Mouse (Mus musculus) hindbrain, postnatal 0 days (tissue): Measurements from ENCODE around the gene 9330182L06Rik. TPM values are rescaled to one million over a fixed set of nuclear protein-coding genes. Genes with fewer than 3 reads are reported as not detected.

Source experiments
- ATAC-seq: fragments of 200-750 bp; cut with Nextera tagmentation; 2 replicates; pipeline ENCODE4 v1.8.0; 2017; ENCODE audit warnings: mild to moderate bottlenecking, moderate TSS enrichment, moderate library complexity
- DNase-seq: peaks from one replicate; pipeline ENCODE4 v3.0.0-alpha.2; 2015; ENCODE audit warnings: low spot score
- H3K27ac ChIP-seq: fragments of 300-500 bp; sonication (generic); 2 replicates; pipeline ENCODE4 v1.5.1; 2014; ENCODE audit warnings: mild to moderate bottlenecking
- H3K27me3 ChIP-seq: fragments of 300-500 bp; sonication (generic); 2 replicates; pipeline ENCODE4 v1.6.1; 2014; ENCODE audit warnings: low read length, mixed read lengths; ENCODE audit not compliant: insufficient read depth
- H3K36me3 ChIP-seq: fragments of 300-500 bp; sonication (generic); 2 replicates; pipeline ENCODE4 v1.6.1; 2014; ENCODE audit warnings: low read length, mixed read lengths; ENCODE audit not compliant: insufficient read depth
- H3K4me1 ChIP-seq: fragments of 300-500 bp; sonication (generic); 2 replicates; pipeline ENCODE4 v1.6.1; 2014; ENCODE audit warnings: antibody characterized with exemption, low read length, mixed read lengths; ENCODE audit not compliant: insufficient read depth
- H3K4me2 ChIP-seq: fragments of 300-500 bp; sonication (generic); 2 replicates; pipeline ENCODE4 v1.6.1; 2014; ENCODE audit warnings: low read depth, mild to moderate bottlenecking, low read length, moderate library complexity, mixed read lengths
- H3K4me3 ChIP-seq: fragments of 300-500 bp; sonication (generic); 2 replicates; pipeline ENCODE4 v1.5.1; 2014; ENCODE audit warnings: low read length
- H3K9ac ChIP-seq: fragments of 300-500 bp; sonication (generic); replicated peaks from 2 replicates; pipeline ENCODE4 v1.6.1; 2014; ENCODE audit warnings: mild to moderate bottlenecking, low read length, moderate library complexity, mixed read lengths
- H3K9me3 ChIP-seq: fragments of 300-500 bp; sonication (generic); 2 replicates; pipeline ENCODE4 v1.6.1; 2016; ENCODE audit warnings: low read length, mixed read lengths
- CTCF ChIP-seq: IDR thresholded peaks from 2 replicates; pipeline ENCODE4 v1.5.1; 2016; ENCODE audit warnings: antibody characterized with exemption, control low read depth, low read depth
- WGBS: fragments of 180-500 bp; shearing (Covaris S2); extraction: QIAGEN DNeasy Blood & Tissue Kit; methylation state at CpG from one replicate; pipeline ENCODE4 v1.1.7; 2014; 5-methylcytosine and 5-hydroxymethylcytosine counted together
- polyA plus RNA-seq: library from polyadenylated mRNA; unstranded; fragments of >200 nt; fragmentation: Nextera tagmentation; extraction: Ambion mirVana; gene quantifications from 2 replicates; pipeline ENCODE4 v1.2.1, GENCODE M21; 2015
- total RNA-seq: library from RNA; depleted of rRNA; stranded (reverse); fragments of >200 nt; gene quantifications from 2 replicates; pipeline ENCODE4 v1.2.3, GENCODE M21; 2014

9330182L06Rik gene
- total and polyA plus RNA-seq, 2 experiments from 2014 or later: 25.5 to 35.2 TPM

GRCm38 (mm10) chr5:9358076-9358475 lies 92.2 kb downstream of the 9330182L06Rik start:
- 29% methylated on average over 2 of the region's 2 CpGs for WGBS
- no peak overlapping the region for H3K27ac ChIP-seq
- H3K36me3 ChIP-seq: no peaks in the 10 kb centered on the region
- H3K4me1 ChIP-seq: no peaks in the 10 kb centered on the region
- no peak overlapping the region for H3K9ac ChIP-seq
- peak; percentile 45 for DNase-seq
- TF ChIP-seq CTCF: no peak
- no peak overlapping the region for H3K4me2 ChIP-seq
- peak; percentile 62; the same call in 1 of the 2 replicates for ATAC-seq
- no peaks in the 10 kb centered on the region for H3K9me3 ChIP-seq
- H3K4me3 ChIP-seq: no peak overlapping the region
- no peaks in the 10 kb centered on the region for H3K27me3 ChIP-seq

- Histone ChIP-seq H3K4me1 (no peaks in the 10 kb centered on the region), H3K27ac (no peak overlapping the region), H3K4me2 (no peak overlapping the region), H3K27me3 (no peaks in the 10 kb centered on the region), H3K4me3 (no peak overlapping the region), H3K9ac (no peak overlapping the region), H3K9me3 (no peaks in the 10 kb centered on the region), H3K36me3 (no peaks in the 10 kb centered on the region)
- DNase-seq (no peak), ATAC-seq (no peak)
- WGBS: 80% methylated on average over 7 of the region's 7 CpGs
- no peak for TF ChIP-seq CTCF
These were observed 96.2 kb downstream of the 9330182L06Rik start for GRCm38 (mm10) chr5:9361982-9362661.

GRCm38 (mm10) chr5:9364937-9365336 lies 99.0 kb downstream of the 9330182L06Rik start:
- Histone ChIP-seq H3K36me3 (no peaks in the 10 kb centered on the region), H3K9me3 (no peaks in the 10 kb centered on the region), H3K4me3 (no peak overlapping the region), H3K4me2 (no peak overlapping the region), H3K27me3 (no peaks in the 10 kb centered on the region), H3K4me1 (no peaks in the 10 kb centered on the region), H3K9ac (no peak overlapping the region), H3K27ac (no peak overlapping the region)
- ATAC-seq (peak; percentile 40; the same call in 1 of the 2 replicates), DNase-seq (no peak)
- no peak for TF ChIP-seq CTCF
- 52% methylated on average over 1 of the region's 1 CpGs for WGBS

- TF ChIP-seq CTCF: no peak
- no peak for DNase-seq
These were observed 102.2 kb downstream of the 9330182L06Rik start for GRCm38 (mm10) chr5:9367920-9368692.

GRCm38 (mm10) chr5:9371127-9371526 lies 105.2 kb downstream of the 9330182L06Rik start:
- H3K4me1 ChIP-seq: no peaks in the 10 kb centered on the region
- no peak overlapping the region for H3K9ac ChIP-seq
- H3K36me3 ChIP-seq: no peaks in the 10 kb centered on the region
- no peak for ATAC-seq
- H3K4me2 ChIP-seq: no peak overlapping the region
- no peak for TF ChIP-seq CTCF
- 93% methylated on average over 3 of the region's 3 CpGs for WGBS
- no peaks in the 10 kb centered on the region for H3K9me3 ChIP-seq
- no peak overlapping the region for H3K27ac ChIP-seq
- no peak for DNase-seq
- no peak overlapping the region for H3K4me3 ChIP-seq
- H3K27me3 ChIP-seq: no peaks in the 10 kb centered on the region

More at GRCm38 (mm10) chr5:9367920-9368692, 102.2 kb downstream of the 9330182L06Rik start:
- H3K27ac ChIP-seq: no peak overlapping the region
- no peak overlapping the region for H3K4me2 ChIP-seq
- H3K4me1 ChIP-seq: no peaks in the 10 kb centered on the region
- ATAC-seq: 0 out of 2 replicates have a peak, but pooled peaks have one; percentile 32
- no peak overlapping the region for H3K9ac ChIP-seq
- H3K9me3 ChIP-seq: no peaks in the 10 kb centered on the region
- 59% methylated on average over 11 of the region's 11 CpGs for WGBS
- H3K36me3 ChIP-seq: no peaks in the 10 kb centered on the region
- no peaks in the 10 kb centered on the region for H3K27me3 ChIP-seq
- no peak overlapping the region for H3K4me3 ChIP-seq

GRCm38 (mm10) chr5:9373341-9373740 lies 107.4 kb downstream of the 9330182L06Rik start:
- Histone ChIP-seq H3K9me3 (no peaks in the 10 kb centered on the region), H3K4me1 (no peaks in the 10 kb centered on the region), H3K36me3 (no peaks in the 10 kb centered on the region), H3K4me2 (no peak overlapping the region), H3K27me3 (no peaks in the 10 kb centered on the region), H3K9ac (no peak overlapping the region), H3K4me3 (no peak overlapping the region), H3K27ac (no peak overlapping the region)
- no peak for TF ChIP-seq CTCF
- DNase-seq (no peak), ATAC-seq (no peak)
- 83% methylated on average over 4 of the region's 4 CpGs for WGBS
